Mouse (Mus musculus): ENCODE measurements around the gene Smarca4. TPM values are rescaled to one million over a fixed set of nuclear protein-coding genes. Genes with fewer than 3 reads are reported as not detected.

Gene Smarca4
- polyA plus RNA-seq, 1 experiment from 2014 or later: 27.2 TPM

GRCm38 (mm10) chr9:21752252-21752792 lies 136.4 kb downstream of the Smarca4 start:
- Histone ChIP-seq H3K9me3 (ENCODE audit: control insufficient read depth, low read length) (no peaks in the 10 kb centered on the region), H3K36me3 (ENCODE audit: control insufficient read depth, insufficient read depth, low read length) (peaks cover 14% of the 10 kb centered on the region), H3K27ac (replicated peaks) (peak overlapping the region; percentile 81), H3K4me3 (ENCODE audit: low read depth, low read length) (no peak overlapping the region), H3K27me3 (ENCODE audit: control insufficient read depth, insufficient read depth, low read length) (no peaks in the 10 kb centered on the region), H3K4me2 (replicated peaks; ENCODE audit: low read depth) (no peak overlapping the region), H3K4me1 (replicated peaks; ENCODE audit: control insufficient read depth, insufficient read depth) (peaks cover 3% of the 10 kb centered on the region; the same call in 1 of the 2 replicates), H3K9ac (ENCODE audit: low read length) (peak overlapping the region; percentile 13; the same call in 1 of the 2 replicates)
- DNase-seq (ENCODE audit: low spot score): peak; percentile 51
- TF ChIP-seq CTCF (IDR thresholded peaks at IDR 0.05; ENCODE audit: low read depth) (no peak), EP300 (optimal IDR thresholded peaks at IDR 0.05) (no peak)
- peak; percentile 16; the same call in 1 of the 2 replicates for ATAC-seq (ENCODE audit: low FRiP score, low TSS enrichment)
- 41% methylated on average over 10 of the region's 10 CpGs for WGBS

MicroRNAs encoded within 50 kb of the gene (microRNA counts, 519-probe panel; counts per million panel counts)
- not detected for microRNA mmu-miR-1946b

Small RNA genes within 50 kb of the gene (microRNA-seq; reads per million reads assigned to microRNA genes)
- gene Mir1946b: not detected

Other genes starting within 250 kb of the Smarca4 start
- gene Ilf3, start 248.3 kb upstream of the Smarca4 start, polyA plus RNA-seq (2015; fragmentation: Nextera tagmentation; extraction: Ambion mirVana): 41.4 and 45.2 TPM in 2 replicates
- 27.9 and 30.8 TPM in 2 replicates for gene Qtrt1, start 204.3 kb upstream of the Smarca4 start, polyA plus RNA-seq (2015; fragmentation: Nextera tagmentation; extraction: Ambion mirVana)
- gene Dnm2, start 191.3 kb upstream of the Smarca4 start, polyA plus RNA-seq (2015; fragmentation: Nextera tagmentation; extraction: Ambion mirVana): 76.0 and 78.4 TPM in 2 replicates
- gene Tmed1, start 105.9 kb upstream of the Smarca4 start, polyA plus RNA-seq (2015; fragmentation: Nextera tagmentation; extraction: Ambion mirVana): 40.7 and 41.0 TPM in 2 replicates
- gene AB124611, start 90.0 kb upstream of the Smarca4 start, polyA plus RNA-seq (2015; fragmentation: Nextera tagmentation; extraction: Ambion mirVana): 1.8 and 2.0 TPM in 2 replicates
- gene Carm1, start 69.3 kb upstream of the Smarca4 start, polyA plus RNA-seq (2015; fragmentation: Nextera tagmentation; extraction: Ambion mirVana): 12.0 and 15.5 TPM in 2 replicates
- 16.5 and 18.2 TPM in 2 replicates for gene Timm29, start 23.4 kb upstream of the Smarca4 start, polyA plus RNA-seq (2015; fragmentation: Nextera tagmentation; extraction: Ambion mirVana)
- gene Yipf2, start 23.3 kb upstream of the Smarca4 start, polyA plus RNA-seq (2015; fragmentation: Nextera tagmentation; extraction: Ambion mirVana): 22.5 and 25.5 TPM in 2 replicates
- 28.9 and 30.4 TPM in 2 replicates for gene Ldlr, start 107.3 kb downstream of the Smarca4 start, polyA plus RNA-seq (2015; fragmentation: Nextera tagmentation; extraction: Ambion mirVana)
- 29.2 and 31.2 TPM in 2 replicates for gene Spc24, start 144.1 kb downstream of the Smarca4 start, polyA plus RNA-seq (2015; fragmentation: Nextera tagmentation; extraction: Ambion mirVana)
- 7.3 and 7.5 TPM in 2 replicates for gene Kank2, start 182.6 kb downstream of the Smarca4 start, polyA plus RNA-seq (2015; fragmentation: Nextera tagmentation; extraction: Ambion mirVana)
- gene Angptl8, start 219.3 kb downstream of the Smarca4 start, polyA plus RNA-seq (2015; fragmentation: Nextera tagmentation; extraction: Ambion mirVana): 2.1 and 2.2 TPM in 2 replicates
- gene Dock6, start 236.5 kb downstream of the Smarca4 start, polyA plus RNA-seq (2015; fragmentation: Nextera tagmentation; extraction: Ambion mirVana): 13.5 and 14.1 TPM in 2 replicates

Measured in stomach, postnatal 0 days (tissue).